8 mouse cellular contexts compared by ENCODE assay signal in the genomic region with DNA sequence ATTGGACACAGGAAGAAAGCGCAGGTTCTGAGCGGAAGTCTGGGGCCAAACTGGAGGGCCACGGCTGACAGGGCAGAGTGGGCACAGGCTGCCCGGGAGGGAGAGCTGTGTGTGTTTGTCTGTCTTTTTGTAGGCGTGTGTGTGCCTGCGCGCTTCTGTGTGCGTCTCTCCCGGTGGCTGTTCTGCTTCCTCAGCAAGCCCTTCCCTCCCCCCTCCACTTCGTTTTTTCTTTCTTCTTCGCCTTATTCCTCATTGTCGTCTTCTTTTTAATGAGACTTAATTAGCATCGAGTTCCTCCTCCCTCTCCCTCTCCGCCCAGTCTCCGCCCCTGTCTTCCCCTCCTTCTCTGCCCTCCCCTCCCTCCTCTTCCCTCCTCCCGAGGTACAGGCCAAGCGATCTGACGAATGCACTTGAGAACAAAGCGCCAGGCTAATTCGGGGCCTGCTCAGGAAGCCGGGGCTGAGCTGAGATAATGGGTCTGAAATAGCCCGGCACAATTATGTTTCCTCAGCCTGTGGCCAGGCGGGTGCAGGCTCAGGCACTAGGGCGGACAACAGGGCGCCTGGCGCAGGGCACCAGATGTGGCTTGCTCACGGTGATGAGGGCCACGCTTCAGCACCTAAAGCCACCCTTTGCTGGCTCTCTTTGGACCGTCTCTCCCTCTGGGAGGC.
DNase-seq lines count a peak whose midpoint lies in the region; ATAC-seq and TF ChIP-seq lines count a peak whose summit lies in the region.

No protein-coding gene starts in this region.

- TF ChIP-seq CTCF in ES-Bruce4 (IDR thresholded peaks at IDR 0.05; ENCODE audit: low read depth, low read length), result no peak
- no peak for TF ChIP-seq CTCF in kidney, postnatal 0 days (IDR thresholded peaks at IDR 0.05; ENCODE audit: low read depth)
- TF ChIP-seq CTCF in liver, adult 2 months (IDR thresholded peaks at IDR 0.05; ENCODE audit: low read depth, low read length), result no peak
- TF ChIP-seq CTCF in midbrain, postnatal 0 days (IDR thresholded peaks at IDR 0.05), result no peak

- DNase-seq in brain, adult 2 months (ENCODE audit: low read depth, low spot score), result peak; percentile 86
- DNase-seq in forebrain, embryonic 10.5 days (ENCODE audit: extremely low spot score, low spot score), result peak; percentile 79
- peak; percentile 89 for DNase-seq in kidney, postnatal 0 days (ENCODE audit: low spot score)
- peak; percentile 35 for DNase-seq in liver, adult 2 months (ENCODE audit: extremely low read depth, low read depth, low spot score)
- peak; percentile 64 for DNase-seq in midbrain, postnatal 0 days (ENCODE audit: low spot score)
- DNase-seq in urinary bladder, postnatal 14 days (ENCODE audit: low spot score), result peak; percentile 60

- peak; percentile 89 for ATAC-seq in heart, embryonic 14.5 days (ENCODE audit: insufficient number of reproducible peaks, insufficient read depth, low FRiP score, low read depth)
- ATAC-seq in kidney, postnatal 0 days (replicated peaks; ENCODE audit: low FRiP score, low read depth), result peak; percentile 83
- peak; percentile 85 for ATAC-seq in midbrain, postnatal 0 days (ENCODE audit: low FRiP score)

- H3K9me3 ChIP-seq in ES-Bruce4 (replicated peaks; ENCODE audit: control insufficient read depth, insufficient read depth, low read length, poor library complexity, severe bottlenecking), result no peaks in the 10 kb centered on the region
- no peaks in the 10 kb centered on the region for H3K9me3 ChIP-seq in forebrain, embryonic 10.5 days
- H3K9me3 ChIP-seq in heart, embryonic 14.5 days (ENCODE audit: control insufficient read depth, low read length), result no peaks in the 10 kb centered on the region
- H3K9me3 ChIP-seq in kidney, postnatal 0 days (replicated peaks; ENCODE audit: low read length), result no peaks in the 10 kb centered on the region
- no peaks in the 10 kb centered on the region for H3K9me3 ChIP-seq in midbrain, postnatal 0 days (ENCODE audit: low read length)

- H3K27me3 ChIP-seq in ES-Bruce4 (ENCODE audit: control insufficient read depth, insufficient read depth, low read length, poor library complexity, severe bottlenecking), result no peaks in the 10 kb centered on the region
- peaks cover 100% of the 10 kb centered on the region for H3K27me3 ChIP-seq in forebrain, embryonic 10.5 days (ENCODE audit: poor library complexity, severe bottlenecking)
- no peaks in the 10 kb centered on the region for H3K27me3 ChIP-seq in heart, embryonic 14.5 days (ENCODE audit: control insufficient read depth, insufficient read depth, low read length)
- H3K27me3 ChIP-seq in kidney, postnatal 0 days (ENCODE audit: insufficient read depth, low read length), result no peaks in the 10 kb centered on the region
- H3K27me3 ChIP-seq in liver, adult 2 months (ENCODE audit: control insufficient read depth, insufficient read depth, low read length), result no peaks in the 10 kb centered on the region
- H3K27me3 ChIP-seq in midbrain, postnatal 0 days (ENCODE audit: insufficient read depth, low read length), result peaks cover 4% of the 10 kb centered on the region; the same call in 1 of the 2 replicates

- H3K79me2 ChIP-seq in liver, adult 2 months (ENCODE audit: control insufficient read depth, insufficient read depth, low read length), result no peaks in the 10 kb centered on the region

- peak overlapping the region; percentile 57 for H3K4me2 ChIP-seq in heart, embryonic 14.5 days (ENCODE audit: low read length)
- H3K4me2 ChIP-seq in kidney, postnatal 0 days (ENCODE audit: low read length), result peak overlapping the region; percentile 43
- H3K4me2 ChIP-seq in midbrain, postnatal 0 days (ENCODE audit: low read depth, low read length, poor library complexity, severe bottlenecking), result peak overlapping the region; percentile 46

- no peak for TF ChIP-seq EP300 in ES-Bruce4 (IDR thresholded peaks at IDR 0.05; ENCODE audit: insufficient read depth, low read depth, low read length)

- 23% methylated on average over 29 of the region's 29 CpGs for WGBS in forebrain, embryonic 10.5 days
- WGBS in heart, embryonic 14.5 days, result 30% methylated on average over 28 of the region's 29 CpGs
- 30% methylated on average over 29 of the region's 29 CpGs for WGBS in kidney, postnatal 0 days
- 22% methylated on average over 23 of the region's 29 CpGs for WGBS in liver, adult 2 months
- 26% methylated on average over 27 of the region's 29 CpGs for WGBS in midbrain, postnatal 0 days

- no peaks in the 10 kb centered on the region for H3K36me3 ChIP-seq in ES-Bruce4 (ENCODE audit: control insufficient read depth, insufficient read depth, low read length, poor library complexity, severe bottlenecking)
- H3K36me3 ChIP-seq in forebrain, embryonic 10.5 days (replicated peaks), result no peaks in the 10 kb centered on the region
- no peaks in the 10 kb centered on the region for H3K36me3 ChIP-seq in heart, embryonic 14.5 days (ENCODE audit: control insufficient read depth, insufficient read depth, low read length)
- H3K36me3 ChIP-seq in kidney, postnatal 0 days (ENCODE audit: insufficient read depth, low read length), result no peaks in the 10 kb centered on the region
- no peaks in the 10 kb centered on the region for H3K36me3 ChIP-seq in liver, adult 2 months (ENCODE audit: control insufficient read depth, insufficient read depth, low read length)
- no peaks in the 10 kb centered on the region for H3K36me3 ChIP-seq in midbrain, postnatal 0 days (ENCODE audit: insufficient read depth, low read length)

- H3K4me3 ChIP-seq in ES-Bruce4 (ENCODE audit: low read depth, low read length), result peak overlapping the region; percentile 64
- H3K4me3 ChIP-seq in forebrain, embryonic 10.5 days, result peak overlapping the region; percentile 38
- H3K4me3 ChIP-seq in heart, embryonic 14.5 days (ENCODE audit: control insufficient read depth in 1 of 2, insufficient read depth in 1 of 2, low read depth in 1 of 2, low read length in 2 of 2), result peak overlapping the region; percentile 28 to 44; a peak in 3 of 4 replicates
- H3K4me3 ChIP-seq in kidney, postnatal 0 days (replicated peaks; ENCODE audit: low read depth, low read length), result no peak overlapping the region
- H3K4me3 ChIP-seq in liver, adult 2 months (ENCODE audit: insufficient read depth, low read depth, low read length), result peak overlapping the region; percentile 57
- H3K4me3 ChIP-seq in midbrain, postnatal 0 days (ENCODE audit: low read depth, low read length), result 0 out of 2 replicates have a peak overlapping the region, but pooled peaks have one; percentile 5

- no peaks in the 10 kb centered on the region for H3K4me1 ChIP-seq in ES-Bruce4 (ENCODE audit: control insufficient read depth, insufficient read depth, low read length)
- H3K4me1 ChIP-seq in forebrain, embryonic 10.5 days, result peaks cover 72% of the 10 kb centered on the region
- peaks cover 28 to 30% of the 10 kb centered on the region in 2 experiments for H3K4me1 ChIP-seq in heart, embryonic 14.5 days (ENCODE audit: control insufficient read depth in 2 of 2, insufficient read depth in 2 of 2, low read length in 2 of 2)
- peaks cover 3% of the 10 kb centered on the region; the same call in 1 of the 2 replicates for H3K4me1 ChIP-seq in kidney, postnatal 0 days (replicated peaks; ENCODE audit: insufficient read depth, low read length)
- H3K4me1 ChIP-seq in liver, adult 2 months (ENCODE audit: control insufficient read depth, insufficient read depth, low read length), result peaks cover 2% of the 10 kb centered on the region; the same call in 1 of the 2 replicates
- H3K4me1 ChIP-seq in midbrain, postnatal 0 days (ENCODE audit: insufficient read depth, low read length), result no peaks in the 10 kb centered on the region

- H3K27ac ChIP-seq in ES-Bruce4 (ENCODE audit: insufficient read depth, low read length), result no peak overlapping the region
- peak overlapping the region; percentile 91 for H3K27ac ChIP-seq in forebrain, embryonic 10.5 days
- peak overlapping the region; percentile 92 to 99 for H3K27ac ChIP-seq in heart, embryonic 14.5 days (replicated peaks in 1 of 2; ENCODE audit: control insufficient read depth in 1 of 2, insufficient read depth in 1 of 2, low read depth in 2 of 2, low read length in 2 of 2)
- peak overlapping the region; percentile 87 for H3K27ac ChIP-seq in kidney, postnatal 0 days
- peak overlapping the region; percentile 83 for H3K27ac ChIP-seq in liver, adult 2 months (replicated peaks; ENCODE audit: insufficient read depth, low read depth, low read length)
- H3K27ac ChIP-seq in midbrain, postnatal 0 days (ENCODE audit: low read depth, low read length), result no peak overlapping the region

- peak overlapping the region; percentile 38; the same call in 1 of the 2 replicates for H3K9ac ChIP-seq in ES-Bruce4 (ENCODE audit: low read depth, poor library complexity, severe bottlenecking)
- H3K9ac ChIP-seq in heart, embryonic 14.5 days (ENCODE audit: low read length), result peak overlapping the region; percentile 51
- H3K9ac ChIP-seq in kidney, postnatal 0 days (ENCODE audit: low read depth, low read length), result peak overlapping the region; percentile 14; the same call in 1 of the 2 replicates
- peak overlapping the region; percentile 61 for H3K9ac ChIP-seq in liver, adult 2 months (ENCODE audit: low read depth, low read length)
- H3K9ac ChIP-seq in midbrain, postnatal 0 days (replicated peaks; ENCODE audit: low read length, poor library complexity, severe bottlenecking), result 0 out of 2 replicates have a peak overlapping the region, but pooled peaks have one; percentile 19

- no peak for TF ChIP-seq POLR2A in ES-Bruce4 (IDR thresholded peaks at IDR 0.05; ENCODE audit: insufficient read depth, low read length)
- TF ChIP-seq POLR2A in liver, adult 2 months (IDR thresholded peaks at IDR 0.05; ENCODE audit: extremely low read depth, insufficient read depth, low read length), result no peak

Comparison
In these comparisons a context has a peak if more than half of its experiments do, and no peak if none do; other contexts are left out.
1. H3K27ac ChIP-seq: peak in forebrain, embryonic 10.5 days (single experiment), heart, embryonic 14.5 days (2 of 2), kidney, postnatal 0 days (single experiment) and liver, adult 2 months (single experiment); none in ES-Bruce4 (single experiment) and midbrain, postnatal 0 days (single experiment).
2. DNase-seq: peak in every context shown above with its lines; median percentile 89 in kidney, postnatal 0 days; 86 in brain, adult 2 months; 79 in forebrain, embryonic 10.5 days; 64 in midbrain, postnatal 0 days; 60 in urinary bladder, postnatal 14 days; 35 in liver, adult 2 months.
3. Peak in every context shown above with its lines, with median percentiles within 50 percentile points of each other: H3K9ac ChIP-seq, ATAC-seq and H3K4me2 ChIP-seq.